ENCODE assay signal across 8 mouse cellular contexts in genomic region chr4:155892017-155892416, GRCm38 (mm10). TPM values are rescaled to one million over a fixed set of nuclear protein-coding genes. Genes with fewer than 3 reads are reported as not detected.
DNase-seq lines count a peak whose midpoint lies in the region; ATAC-seq and TF ChIP-seq lines count a peak whose summit lies in the region.

No protein-coding gene starts in this region.

- TF ChIP-seq EP300 in liver, embryonic 14.5 days (IDR thresholded peaks at IDR 0.05; ENCODE audit: low read depth) = no peak

- H3K36me3 ChIP-seq in C2C12 (ENCODE audit: control insufficient read depth, insufficient read depth) = peaks cover 35% of the 10 kb centered on the region
- peaks cover 34% of the 10 kb centered on the region for H3K36me3 ChIP-seq in embryonic facial prominence, embryonic 12.5 days
- H3K36me3 ChIP-seq in heart, embryonic 10.5 days = peaks cover 37% of the 10 kb centered on the region
- peaks cover 42% of the 10 kb centered on the region for H3K36me3 ChIP-seq in kidney, embryonic 15.5 days
- peaks cover 23% of the 10 kb centered on the region for H3K36me3 ChIP-seq in liver, embryonic 14.5 days (replicated peaks; ENCODE audit: control insufficient read depth, insufficient read depth, low read depth)
- peaks cover 11% of the 10 kb centered on the region; the same call in 1 of the 2 replicates for H3K36me3 ChIP-seq in stomach, embryonic 16.5 days (ENCODE audit: control insufficient read depth, insufficient read depth, low read length)

- H3K4me2 ChIP-seq in embryonic facial prominence, embryonic 12.5 days (replicated peaks) = peak overlapping the region; percentile 96
- H3K4me2 ChIP-seq in kidney, embryonic 15.5 days = peak overlapping the region; percentile 98
- H3K4me2 ChIP-seq in liver, embryonic 14.5 days (ENCODE audit: low read depth) = peak overlapping the region; percentile 91
- H3K4me2 ChIP-seq in stomach, embryonic 16.5 days (ENCODE audit: low read depth, low read length) = peak overlapping the region; percentile 96

- ATAC-seq in embryonic facial prominence, embryonic 12.5 days (ENCODE audit: insufficient number of reproducible peaks, insufficient read depth, low FRiP score, low TSS enrichment) = peak; percentile 84
- ATAC-seq in kidney, embryonic 15.5 days (replicated peaks; ENCODE audit: low FRiP score) = peak; percentile 93
- ATAC-seq in liver, embryonic 14.5 days (ENCODE audit: insufficient read depth) = peak; percentile 90
- peak; percentile 89 for ATAC-seq in stomach, embryonic 16.5 days (ENCODE audit: insufficient read depth, low FRiP score)

- peak overlapping the region; percentile 83 for H3K9ac ChIP-seq in embryonic facial prominence, embryonic 12.5 days
- H3K9ac ChIP-seq in kidney, embryonic 15.5 days = peak overlapping the region; percentile 92
- peak overlapping the region; percentile 95 for H3K9ac ChIP-seq in liver, embryonic 14.5 days (replicated peaks)
- H3K9ac ChIP-seq in stomach, embryonic 16.5 days (ENCODE audit: low read length) = peak overlapping the region; percentile 95

- H3K9me3 ChIP-seq in embryonic facial prominence, embryonic 12.5 days = no peaks in the 10 kb centered on the region
- H3K9me3 ChIP-seq in heart, embryonic 10.5 days = no peaks in the 10 kb centered on the region
- H3K9me3 ChIP-seq in kidney, embryonic 15.5 days (replicated peaks) = no peaks in the 10 kb centered on the region
- no peaks in the 10 kb centered on the region for H3K9me3 ChIP-seq in liver, embryonic 14.5 days (ENCODE audit: control insufficient read depth, low read length)
- H3K9me3 ChIP-seq in stomach, embryonic 16.5 days (replicated peaks; ENCODE audit: control insufficient read depth, low read length) = no peaks in the 10 kb centered on the region

- H3K27ac ChIP-seq in embryonic facial prominence, embryonic 12.5 days = peak overlapping the region; percentile 95
- peak overlapping the region; percentile 96 for H3K27ac ChIP-seq in heart, embryonic 10.5 days
- H3K27ac ChIP-seq in kidney, embryonic 15.5 days = peak overlapping the region; percentile 99
- peak overlapping the region; percentile 92 for H3K27ac ChIP-seq in liver, embryonic 14.5 days
- H3K27ac ChIP-seq in stomach, embryonic 16.5 days (ENCODE audit: low read length) = peak overlapping the region; percentile 98

- peak overlapping the region; percentile 70 for H3ac ChIP-seq in C2C12 (ENCODE audit: control insufficient read depth, insufficient read length, low read depth)

- H3K4me3 ChIP-seq in C2C12 (ENCODE audit: insufficient read depth, poor library complexity, severe bottlenecking) = peak overlapping the region; percentile 85
- peak overlapping the region; percentile 92 for H3K4me3 ChIP-seq in embryonic facial prominence, embryonic 12.5 days
- peak overlapping the region; percentile 87 for H3K4me3 ChIP-seq in heart, embryonic 10.5 days
- peak overlapping the region; percentile 92 for H3K4me3 ChIP-seq in kidney, embryonic 15.5 days (replicated peaks)
- peak overlapping the region; percentile 71 to 90 for H3K4me3 ChIP-seq in liver, embryonic 14.5 days (ENCODE audit: insufficient read depth in 1 of 2, low read depth in 2 of 2, low read length in 2 of 2)
- peak overlapping the region; percentile 91 for H3K4me3 ChIP-seq in stomach, embryonic 16.5 days (replicated peaks; ENCODE audit: low read length)

- H3K27me3 ChIP-seq in C2C12 (ENCODE audit: control insufficient read depth, insufficient read depth, insufficient read length) = no peaks in the 10 kb centered on the region
- no peaks in the 10 kb centered on the region for H3K27me3 ChIP-seq in embryonic facial prominence, embryonic 12.5 days
- 0 out of 2 replicates have a peak, but pooled peaks cover 5% of the 10 kb centered on the region for H3K27me3 ChIP-seq in heart, embryonic 10.5 days (ENCODE audit: insufficient read depth, poor library complexity, severe bottlenecking)
- H3K27me3 ChIP-seq in kidney, embryonic 15.5 days = no peaks in the 10 kb centered on the region
- H3K27me3 ChIP-seq in liver, embryonic 14.5 days (ENCODE audit: control insufficient read depth, insufficient read depth, low read length) = no peaks in the 10 kb centered on the region
- H3K27me3 ChIP-seq in stomach, embryonic 16.5 days (ENCODE audit: control insufficient read depth, insufficient read depth, low read length) = no peaks in the 10 kb centered on the region

- peaks cover 44% of the 10 kb centered on the region for H3K79me3 ChIP-seq in C2C12 (ENCODE audit: low read depth)

- DNase-seq in adrenal gland, postnatal 4 days (ENCODE audit: low spot score in 2 of 2) = peak; percentile 55 to 73
- peak; percentile 91 for DNase-seq in heart, embryonic 10.5 days (ENCODE audit: low spot score)
- DNase-seq in liver, embryonic 14.5 days (ENCODE audit: low read depth in 3 of 3, low spot score in 3 of 3) = peak; percentile 70 to 72 (median 70)
- peak; percentile 72 for DNase-seq in natural killer cell, adult 2 months (ENCODE audit: low spot score in 2 of 2)

- peaks cover 34% of the 10 kb centered on the region for H3K4me1 ChIP-seq in embryonic facial prominence, embryonic 12.5 days
- H3K4me1 ChIP-seq in heart, embryonic 10.5 days = peaks cover 43% of the 10 kb centered on the region
- H3K4me1 ChIP-seq in kidney, embryonic 15.5 days = peaks cover 39% of the 10 kb centered on the region
- peaks cover 16 to 32% of the 10 kb centered on the region in 2 experiments for H3K4me1 ChIP-seq in liver, embryonic 14.5 days (replicated peaks; ENCODE audit: control insufficient read depth in 2 of 2, insufficient read depth in 2 of 2, low read length in 1 of 2)
- H3K4me1 ChIP-seq in stomach, embryonic 16.5 days (ENCODE audit: control insufficient read depth, insufficient read depth, low read length) = peaks cover 34% of the 10 kb centered on the region

- TF ChIP-seq CTCF in C2C12 (IDR thresholded peaks at IDR 0.05; ENCODE audit: control insufficient read depth, insufficient read depth, insufficient read length) = no peak
- peak; percentile 62 for TF ChIP-seq CTCF in liver, embryonic 14.5 days (IDR thresholded peaks at IDR 0.05; ENCODE audit: low read depth)

- peaks cover 73% of the 10 kb centered on the region for H3K79me2 ChIP-seq in C2C12 (ENCODE audit: control insufficient read depth, insufficient read depth)

- under 1% methylated on average over 55 of the region's 56 CpGs for WGBS in embryonic facial prominence, embryonic 12.5 days
- under 1% methylated on average over 53 of the region's 56 CpGs for WGBS in heart, embryonic 10.5 days
- under 1% methylated on average over 53 of the region's 56 CpGs for WGBS in kidney, embryonic 15.5 days
- WGBS in liver, embryonic 14.5 days (ENCODE audit: insufficient replicate concordance) = under 1% methylated on average over 52 of the region's 56 CpGs
- WGBS in stomach, embryonic 16.5 days = under 1% methylated on average over 54 of the region's 56 CpGs

RNA-seq across cellular contexts. Expression of gene Acap3, which starts 0.4 kb away (rescaled TPM):
- 31.0 TPM for polyA plus RNA-seq in C2C12 (2012; fragmentation: generic; extraction: Trizol)
- 10 to 100 TPM; 35.5 to 36.7 TPM for total RNA-seq in adrenal gland, postnatal 4 days (2021)
- 25.1 and 27.7 TPM in 2 replicates for polyA plus RNA-seq in embryonic facial prominence, embryonic 12.5 days (2016; fragmentation: Nextera tagmentation; extraction: Ambion mirVana)
- polyA plus RNA-seq in heart, embryonic 10.5 days (2016; fragmentation: Nextera tagmentation; extraction: Ambion mirVana) = 12.3 and 13.3 TPM in 2 replicates
- 17.3 and 18.7 TPM in 2 replicates for polyA plus RNA-seq in kidney, embryonic 15.5 days (2015; fragmentation: Nextera tagmentation; extraction: Ambion mirVana)
- polyA plus RNA-seq in liver, embryonic 14.5 days (2012; rRNA removed) = 9.4 and 9.6 TPM in 2 replicates
- polyA plus RNA-seq in liver, embryonic 14.5 days (2014; fragmentation: Nextera tagmentation; extraction: Ambion mirVana) = 4.7 and 5.5 TPM in 2 replicates
- 18.0 and 24.0 TPM in 2 replicates for polyA plus RNA-seq in stomach, embryonic 16.5 days (2015; fragmentation: Nextera tagmentation; extraction: Ambion mirVana)

RNA-seq across cellular contexts. Expression of gene Pusl1, which starts 0.4 kb away (rescaled TPM):
- polyA plus RNA-seq in C2C12 (2012; fragmentation: generic; extraction: Trizol) = 30.7 TPM
- 10 to 100 TPM; 42.9 to 49.0 TPM for total RNA-seq in adrenal gland, postnatal 4 days (2021)
- polyA plus RNA-seq in embryonic facial prominence, embryonic 12.5 days (2016; fragmentation: Nextera tagmentation; extraction: Ambion mirVana) = 56.0 and 56.6 TPM in 2 replicates
- polyA plus RNA-seq in heart, embryonic 10.5 days (2016; fragmentation: Nextera tagmentation; extraction: Ambion mirVana) = 43.8 and 43.9 TPM in 2 replicates
- polyA plus RNA-seq in kidney, embryonic 15.5 days (2015; fragmentation: Nextera tagmentation; extraction: Ambion mirVana) = 47.7 and 52.1 TPM in 2 replicates
- 16.8 and 19.4 TPM in 2 replicates for polyA plus RNA-seq in liver, embryonic 14.5 days (2012; rRNA removed)
- 12.9 and 14.9 TPM in 2 replicates for polyA plus RNA-seq in liver, embryonic 14.5 days (2014; fragmentation: Nextera tagmentation; extraction: Ambion mirVana)
- polyA plus RNA-seq in stomach, embryonic 16.5 days (2015; fragmentation: Nextera tagmentation; extraction: Ambion mirVana) = 51.2 and 54.1 TPM in 2 replicates

RNA-seq across cellular contexts. Expression of gene Ints11, which starts 22.7 kb away (rescaled TPM):
- 68.4 TPM for polyA plus RNA-seq in C2C12 (2012; fragmentation: generic; extraction: Trizol)
- 10 to 100 TPM; 31.0 to 31.3 TPM for total RNA-seq in adrenal gland, postnatal 4 days (2021)
- polyA plus RNA-seq in embryonic facial prominence, embryonic 12.5 days (2016; fragmentation: Nextera tagmentation; extraction: Ambion mirVana) = 83.7 and 85.4 TPM in 2 replicates
- polyA plus RNA-seq in heart, embryonic 10.5 days (2016; fragmentation: Nextera tagmentation; extraction: Ambion mirVana) = 52.1 and 73.9 TPM in 2 replicates
- 72.5 and 78.0 TPM in 2 replicates for polyA plus RNA-seq in kidney, embryonic 15.5 days (2015; fragmentation: Nextera tagmentation; extraction: Ambion mirVana)
- polyA plus RNA-seq in liver, embryonic 14.5 days (2012; rRNA removed) = 16.7 and 22.1 TPM in 2 replicates
- polyA plus RNA-seq in liver, embryonic 14.5 days (2014; fragmentation: Nextera tagmentation; extraction: Ambion mirVana) = 34.0 and 34.6 TPM in 2 replicates
- polyA plus RNA-seq in stomach, embryonic 16.5 days (2015; fragmentation: Nextera tagmentation; extraction: Ambion mirVana) = 61.2 and 63.9 TPM in 2 replicates

RNA-seq across cellular contexts. Expression of gene Cptp, which starts 22.8 kb away (rescaled TPM):
- 11.8 TPM for polyA plus RNA-seq in C2C12 (2012; fragmentation: generic; extraction: Trizol)
- total RNA-seq in adrenal gland, postnatal 4 days (2021) = 10 to 100 TPM; 20.2 to 21.0 TPM
- 15.9 and 17.1 TPM in 2 replicates for polyA plus RNA-seq in embryonic facial prominence, embryonic 12.5 days (2016; fragmentation: Nextera tagmentation; extraction: Ambion mirVana)
- 14.0 and 16.2 TPM in 2 replicates for polyA plus RNA-seq in heart, embryonic 10.5 days (2016; fragmentation: Nextera tagmentation; extraction: Ambion mirVana)
- 13.0 and 15.2 TPM in 2 replicates for polyA plus RNA-seq in kidney, embryonic 15.5 days (2015; fragmentation: Nextera tagmentation; extraction: Ambion mirVana)
- polyA plus RNA-seq in liver, embryonic 14.5 days (2012; rRNA removed) = 5.6 and 6.6 TPM in 2 replicates
- polyA plus RNA-seq in liver, embryonic 14.5 days (2014; fragmentation: Nextera tagmentation; extraction: Ambion mirVana) = 7.6 and 9.4 TPM in 2 replicates
- polyA plus RNA-seq in stomach, embryonic 16.5 days (2015; fragmentation: Nextera tagmentation; extraction: Ambion mirVana) = 19.4 and 23.0 TPM in 2 replicates

RNA-seq across cellular contexts. Expression of gene Tas1r3, which starts 28.9 kb away (rescaled TPM):
- polyA plus RNA-seq in C2C12 (2012; fragmentation: generic; extraction: Trizol) = 0.08 TPM
- total RNA-seq in adrenal gland, postnatal 4 days (2021) = under 1 TPM; 0.85 to 0.92 TPM
- 0.34 and 0.47 TPM in 2 replicates for polyA plus RNA-seq in embryonic facial prominence, embryonic 12.5 days (2016; fragmentation: Nextera tagmentation; extraction: Ambion mirVana)
- polyA plus RNA-seq in heart, embryonic 10.5 days (2016; fragmentation: Nextera tagmentation; extraction: Ambion mirVana) = 0.13 and 0.14 TPM in 2 replicates
- polyA plus RNA-seq in kidney, embryonic 15.5 days (2015; fragmentation: Nextera tagmentation; extraction: Ambion mirVana) = 0.18 and 0.19 TPM in 2 replicates
- 0.08 and 0.09 TPM in 2 replicates for polyA plus RNA-seq in liver, embryonic 14.5 days (2012; rRNA removed)
- 0.04 and 0.06 TPM in 2 replicates for polyA plus RNA-seq in liver, embryonic 14.5 days (2014; fragmentation: Nextera tagmentation; extraction: Ambion mirVana)
- polyA plus RNA-seq in stomach, embryonic 16.5 days (2015; fragmentation: Nextera tagmentation; extraction: Ambion mirVana) = 0.32 and 0.35 TPM in 2 replicates

Comparison
In these comparisons a context has a peak if more than half of its experiments do, and no peak if none do; other contexts are left out.
1. Peak in every context shown above with its lines: DNase-seq, ATAC-seq, H3K4me3 ChIP-seq and H3K27ac ChIP-seq.